Mouse (Mus musculus) adrenal gland, postnatal 10 days (tissue): ENCODE measurements around the gene Mbd3. TPM values are rescaled to one million over a fixed set of nuclear protein-coding genes. Genes with fewer than 3 reads are reported as not detected.
A peak's percentile ranks its signal among the peaks of the same experiment; 100 is the strongest.

Source experiments
- DNase-seq: peaks from one replicate; pipeline ENCODE4 v3.0.0; 2021; ENCODE audit warnings: mixed read lengths
- long read RNA-seq, 2 experiments: library from polyadenylated mRNA; stranded (forward); transcript quantifications; one replicate each; pipeline ENCODE4 v2.0.0; 2021
- total RNA-seq, 2 experiments: library from RNA; stranded (reverse); gene quantifications; 2 replicates each; pipeline ENCODE4 v1.2.3; 2021

The Mbd3 gene
- 100 to 1,000 TPM; 103 to 113 TPM for total RNA-seq
- long read RNA-seq, experiment 1, transcript Mbd3-204 (7 exons, 1,566 nt), result major isoform, 132 of 292 reads
- long read RNA-seq, experiment 1, transcript Mbd3-203 (7 exons, 1,222 nt), result minor isoform, 10 of 292 reads
- long read RNA-seq, experiment 1, transcript Mbd3-201 (7 exons, 1,662 nt), result minor isoform, 38 of 292 reads
- long read RNA-seq, experiment 1, partial matches to known transcripts, result 78 of 292 reads
- long read RNA-seq, experiment 1, other reads (novel, unspliced or antisense), result 30 of 292 reads
- long read RNA-seq, experiment 2, transcript Mbd3-201 (7 exons, 1,662 nt), result minor isoform, 20 of 117 reads
- long read RNA-seq, experiment 2, transcript Mbd3-203 (7 exons, 1,222 nt), result minor isoform, 10 of 117 reads
- long read RNA-seq, experiment 2, transcript Mbd3-204 (7 exons, 1,566 nt), result major isoform, 44 of 117 reads
- long read RNA-seq, experiment 2, partial matches to known transcripts, result 30 of 117 reads
- long read RNA-seq, experiment 2, other reads (novel, unspliced or antisense), result 10 of 117 reads

- DNase-seq, result peak; percentile 99
Measured at GRCm38 (mm10) chr10:80399191-80399972, at the start of gene Mbd3. Gene Mbd3 (minus strand): TSS chr10:80399550.

GRCm38 (mm10) chr10:80445898-80446601, 46.7 kb upstream of the Mbd3 start:
- peak; percentile 81 for DNase-seq

- DNase-seq, result no peak
Measured at GRCm38 (mm10) chr10:80445052-80445451, 45.7 kb upstream of the Mbd3 start.

- DNase-seq, result peak; percentile 64
Measured at GRCm38 (mm10) chr10:80444339-80445045, 45.1 kb upstream of the Mbd3 start.

GRCm38 (mm10) chr10:80443575-80444278, 44.4 kb upstream of the Mbd3 start:
- no peak for DNase-seq

- no peak for DNase-seq
Measured at GRCm38 (mm10) chr10:80442989-80443388, 43.6 kb upstream of the Mbd3 start.

- DNase-seq, result no peak
Measured at GRCm38 (mm10) chr10:80441598-80441997, 42.2 kb upstream of the Mbd3 start.

- no peak for DNase-seq
Measured at GRCm38 (mm10) chr10:80440031-80440430, 40.7 kb upstream of the Mbd3 start.

GRCm38 (mm10) chr10:80437973-80438372, 38.6 kb upstream of the Mbd3 start:
- DNase-seq, result no peak

- DNase-seq, result no peak
Measured at GRCm38 (mm10) chr10:80436276-80436675, 36.9 kb upstream of the Mbd3 start.

- peak; percentile 39 for DNase-seq
Measured at GRCm38 (mm10) chr10:80435764-80436163, 36.4 kb upstream of the Mbd3 start.

GRCm38 (mm10) chr10:80434823-80435222, 35.5 kb upstream of the Mbd3 start:
- DNase-seq, result no peak

GRCm38 (mm10) chr10:80434233-80434592, 34.9 kb upstream of the Mbd3 start:
- DNase-seq, result no peak

- DNase-seq, result peak; percentile 96
Measured at GRCm38 (mm10) chr10:80433513-80434232, 34.3 kb upstream of the Mbd3 start, which contains the start of gene Tcf3. Gene Tcf3 (minus strand): TSS chr10:80433647.

- DNase-seq, result peak; percentile 62
Measured at GRCm38 (mm10) chr10:80432936-80433512, 33.7 kb upstream of the Mbd3 start.

- DNase-seq, result no peak
Measured at GRCm38 (mm10) chr10:80432387-80432785, 33.0 kb upstream of the Mbd3 start.

GRCm38 (mm10) chr10:80431570-80432386, 32.4 kb upstream of the Mbd3 start:
- no peak for DNase-seq

GRCm38 (mm10) chr10:80430375-80430980, 31.1 kb upstream of the Mbd3 start:
- DNase-seq, result no peak

GRCm38 (mm10) chr10:80429800-80430199, 30.4 kb upstream of the Mbd3 start:
- no peak for DNase-seq
